Mouse (Mus musculus) spleen, adult 2 months (tissue): ENCODE data around the gene Arid1b.

Source experiments
- CTCF ChIP-seq: fragments of 200-500 bp; IDR thresholded peaks from 2 replicates; pipeline ENCODE4 v1.5.1; 2011; ENCODE audit warnings: mild to moderate bottlenecking, inconsistent platforms; ENCODE audit not compliant: insufficient read depth, insufficient read length, insufficient replicate concordance; ENCODE audit errors: extremely low read depth
- POLR2A ChIP-seq: fragments of 200-500 bp; IDR thresholded peaks from 2 replicates; pipeline ENCODE4 v1.6.1; 2011; ENCODE audit warnings: low read depth, low read length, inconsistent platforms

DNA sequence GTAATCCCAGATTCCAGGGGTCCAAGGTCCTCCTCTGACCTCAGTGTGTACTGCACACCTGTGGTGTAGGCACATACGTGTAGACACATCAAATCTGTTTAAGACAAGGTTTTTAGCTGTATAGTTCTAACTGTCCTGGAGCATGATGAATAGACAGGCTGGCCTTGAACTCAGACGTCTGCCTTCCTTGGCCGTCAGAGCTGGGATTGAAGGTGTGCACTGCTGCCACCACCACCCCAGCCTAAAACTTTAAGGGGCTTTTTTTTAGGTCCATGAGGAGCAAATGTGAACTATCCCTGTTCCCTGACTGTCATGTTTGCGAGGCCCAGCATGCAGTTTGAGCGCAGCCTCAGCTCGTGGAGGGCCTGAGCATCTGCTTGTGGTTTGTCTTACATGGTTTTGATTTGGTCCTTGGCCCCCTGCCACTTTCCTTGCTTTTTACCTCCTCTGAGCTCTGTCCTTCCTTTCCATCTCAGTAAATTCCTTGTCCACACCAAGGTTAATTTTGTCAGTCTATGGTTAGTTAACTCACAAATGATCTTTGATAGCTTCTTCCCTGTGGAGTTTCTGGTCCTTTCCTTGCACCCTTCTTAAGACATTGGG lies 224.9 kb downstream of the Arid1b start:
- no peak for TF ChIP-seq CTCF
- no peak for TF ChIP-seq POLR2A
